12 mouse cellular contexts compared by ENCODE assay signal in the genomic region with DNA sequence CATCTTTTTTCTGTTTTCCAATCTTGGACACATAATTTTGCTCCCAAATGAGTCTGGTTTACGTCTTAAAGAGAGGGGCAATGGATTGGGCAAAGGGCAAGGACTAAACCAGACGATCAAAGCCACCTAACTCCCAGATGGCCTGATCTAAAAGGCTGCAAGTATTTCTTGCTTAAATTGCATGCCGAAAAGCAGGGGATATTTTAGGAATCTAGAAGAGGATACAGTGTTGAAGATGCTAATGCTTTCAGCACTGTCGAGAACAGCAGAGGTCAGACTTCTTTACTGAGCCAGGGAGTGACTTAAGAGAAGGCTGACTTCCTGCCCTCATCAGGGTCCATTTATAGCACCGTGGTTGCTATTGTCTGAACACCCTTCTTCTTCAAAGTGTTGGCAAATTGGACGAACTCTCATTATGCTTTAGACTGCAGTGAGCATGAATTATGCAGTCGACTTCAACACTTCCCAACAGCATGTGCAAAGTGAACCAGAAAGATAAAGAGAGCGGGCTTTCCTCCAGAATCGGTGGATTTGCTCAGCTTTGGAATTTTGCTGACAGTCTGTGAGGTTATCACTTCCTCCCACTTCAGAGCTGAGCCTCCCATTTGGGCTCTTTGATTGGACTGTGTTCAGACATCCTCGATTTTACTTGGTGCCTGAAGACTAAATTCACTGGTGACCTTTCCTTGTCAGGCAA.
DNase-seq lines count a peak whose midpoint lies in the region; ATAC-seq and TF ChIP-seq lines count a peak whose summit lies in the region.
"Had no signal": no experiment of that assay in that cellular context is flagged by ENCODE, and none has a peak within 500 bp of the region (broad histone marks: within the 10 kb centered on the region; RNA-seq: fewer than 3 reads in every experiment).

No protein-coding gene starts in this region.

- peak; percentile 33 for DNase-seq in forebrain, embryonic 14.5 days (ENCODE audit: low spot score)
- DNase-seq in urinary bladder, postnatal 14 days (ENCODE audit: low spot score), result peak; percentile 3
- no peak for DNase-seq in urinary bladder, postnatal 4 days (ENCODE audit: low spot score in 2 of 2)
- peak; percentile 26 to 43 for DNase-seq in left cerebral cortex, adult 18-20 months (ENCODE audit: low spot score in 2 of 2)
- peak; percentile 83 for DNase-seq in telencephalon, adult 2 months (ENCODE audit: low read depth, low spot score)
- DNase-seq in gastrocnemius, adult 18-20 months (ENCODE audit: low spot score), result no peak
- no peak for DNase-seq in liver, postnatal 0 days
- DNase-seq: adrenal gland, postnatal 36 days; gastrocnemius, postnatal 14 days had no signal

- H3K4me2 ChIP-seq in forebrain, embryonic 14.5 days (ENCODE audit: low read length), result no peak overlapping the region
- no peak overlapping the region for H3K4me2 ChIP-seq in forebrain, embryonic 12.5 days
- H3K4me2 ChIP-seq in liver, postnatal 0 days (ENCODE audit: low read depth, low read length), result no peak overlapping the region

- H3K4me3 ChIP-seq in forebrain, embryonic 14.5 days (ENCODE audit: low read depth, low read length), result no peak overlapping the region
- no peak overlapping the region for H3K4me3 ChIP-seq in forebrain, embryonic 12.5 days (replicated peaks)
- H3K4me3 ChIP-seq in liver, postnatal 0 days (ENCODE audit: low read depth, low read length), result no peak overlapping the region

- H3K36me3 ChIP-seq in forebrain, embryonic 14.5 days (ENCODE audit: control insufficient read depth, insufficient read depth, low read length), result no peaks in the 10 kb centered on the region
- H3K36me3 ChIP-seq in forebrain, embryonic 12.5 days (replicated peaks), result no peaks in the 10 kb centered on the region
- H3K36me3 ChIP-seq in liver, postnatal 0 days (replicated peaks; ENCODE audit: insufficient read depth, low read length), result no peaks in the 10 kb centered on the region

- no peaks in the 10 kb centered on the region for H3K4me1 ChIP-seq in forebrain, embryonic 14.5 days (ENCODE audit: control insufficient read depth, insufficient read depth, low read length)
- no peaks in the 10 kb centered on the region for H3K4me1 ChIP-seq in forebrain, embryonic 12.5 days
- no peaks in the 10 kb centered on the region for H3K4me1 ChIP-seq in liver, postnatal 0 days (ENCODE audit: insufficient read depth)

- no peak for ATAC-seq in forebrain, embryonic 14.5 days
- no peak for ATAC-seq in forebrain, embryonic 12.5 days (ENCODE audit: low FRiP score)
- ATAC-seq in liver, postnatal 0 days, result no peak
- ATAC-seq: inflammation-experienced regulatory T-cells, adult 6 months had no signal

- no peaks in the 10 kb centered on the region for H3K9me3 ChIP-seq in forebrain, embryonic 14.5 days (replicated peaks; ENCODE audit: control insufficient read depth, low read length)
- no peaks in the 10 kb centered on the region for H3K9me3 ChIP-seq in forebrain, embryonic 12.5 days
- no peaks in the 10 kb centered on the region for H3K9me3 ChIP-seq in liver, postnatal 0 days (ENCODE audit: low read length)

- TF ChIP-seq EP300 in liver, postnatal 0 days (IDR thresholded peaks at IDR 0.05; ENCODE audit: low read depth), result no peak

- TF ChIP-seq CTCF in liver, postnatal 0 days (IDR thresholded peaks at IDR 0.05; ENCODE audit: low read depth), result no peak

- 0 out of 2 replicates have a peak overlapping the region, but pooled peaks have one; percentile 11 for H3K27ac ChIP-seq in forebrain, embryonic 14.5 days (ENCODE audit: low read depth, low read length)
- H3K27ac ChIP-seq in forebrain, embryonic 12.5 days, result no peak overlapping the region
- no peak overlapping the region for H3K27ac ChIP-seq in liver, postnatal 0 days (ENCODE audit: low read depth)
- H3K27ac ChIP-seq: stomach, postnatal 0 days had no signal

- no peak overlapping the region for H3K9ac ChIP-seq in forebrain, embryonic 14.5 days (ENCODE audit: low read length)
- H3K9ac ChIP-seq in forebrain, embryonic 12.5 days, result no peak overlapping the region
- H3K9ac ChIP-seq in liver, postnatal 0 days (replicated peaks), result no peak overlapping the region

- 53% methylated on average over 10 of the region's 10 CpGs for WGBS in forebrain, embryonic 14.5 days
- 61% methylated on average over 10 of the region's 10 CpGs for WGBS in forebrain, embryonic 12.5 days
- WGBS in liver, postnatal 0 days (ENCODE audit: insufficient replicate concordance), result 57% methylated on average over 10 of the region's 10 CpGs

- H3K27me3 ChIP-seq in forebrain, embryonic 14.5 days (replicated peaks; ENCODE audit: control insufficient read depth, insufficient read depth, low read length), result no peaks in the 10 kb centered on the region
- no peaks in the 10 kb centered on the region for H3K27me3 ChIP-seq in forebrain, embryonic 12.5 days
- H3K27me3 ChIP-seq in liver, postnatal 0 days (ENCODE audit: insufficient read depth, low read length), result no peaks in the 10 kb centered on the region

Comparison
In these comparisons a context has a peak if more than half of its experiments do, and no peak if none do; other contexts are left out.
1. DNase-seq: peak in forebrain, embryonic 14.5 days (single experiment), urinary bladder, postnatal 14 days (single experiment), left cerebral cortex, adult 18-20 months (2 of 2) and telencephalon, adult 2 months (single experiment); none in urinary bladder, postnatal 4 days (0 of 2), gastrocnemius, adult 18-20 months (single experiment) and liver, postnatal 0 days (single experiment).